Mouse (Mus musculus) MEL (cell line): ENCODE data around the gene Cog3. TPM values are rescaled to one million over a fixed set of nuclear protein-coding genes. Genes with fewer than 3 reads are reported as not detected.

ENCODE experiments used
- DNase-seq: peaks from one replicate; pipeline ENCODE4 v3.0.0; 2011; ENCODE audit warnings: low read depth, low spot score
- H3K27ac ChIP-seq: 2 replicates; pipeline ENCODE4 v1.5.1; 2012; ENCODE audit warnings: low read depth, mild to moderate bottlenecking, control low read depth, low read length, moderate library complexity; ENCODE audit not compliant: control insufficient read depth
- H3K27me3 ChIP-seq, 2 experiments: fragments of 150-350 bp in 1 of 2; sonication (generic) in 1 of 2; 2 replicates each; pipeline ENCODE4 v1.6.1; 2012; ENCODE audit warnings: low read length in 2 of 2, mild to moderate bottlenecking in 2 of 2, improper control_type of control experiment in 1 of 2, moderate library complexity in 1 of 2; ENCODE audit not compliant: insufficient read depth in 2 of 2, control insufficient read depth in 1 of 2
- H3K36me3 ChIP-seq, 2 experiments: 2 replicates each; pipeline ENCODE4 v1.6.1; 2012 to 2014; ENCODE audit warnings: low read length in 2 of 2, improper control_type of control experiment in 1 of 2, inconsistent platforms in 1 of 2, mild to moderate bottlenecking in 1 of 2; ENCODE audit not compliant: insufficient read depth in 2 of 2, control insufficient read depth in 1 of 2
- H3K4me1 ChIP-seq, 2 experiments: fragments of 150-350 bp in 1 of 2; sonication (generic) in 1 of 2; 2 replicates each; pipeline ENCODE4 v1.6.1; 2012; ENCODE audit warnings: low read length in 2 of 2, improper control_type of control experiment in 1 of 2, mild to moderate bottlenecking in 1 of 2; ENCODE audit not compliant: insufficient read depth in 2 of 2, control insufficient read depth in 1 of 2
- H3K4me3 ChIP-seq, 2 experiments: fragments of 150-350 bp in 1 of 2; sonication (generic) in 1 of 2; 2 replicates each; pipeline ENCODE4 v1.5.1; 2012; ENCODE audit warnings: low read depth in 2 of 2, low read length in 2 of 2, mild to moderate bottlenecking in 2 of 2, moderate library complexity in 2 of 2, control low read depth in 1 of 2, improper control_type of control experiment in 1 of 2; ENCODE audit not compliant: control insufficient read depth in 1 of 2, insufficient read depth in 1 of 2
- H3K79me2 ChIP-seq: 2 replicates; pipeline ENCODE4 v1.6.1; 2012; ENCODE audit warnings: mild to moderate bottlenecking, low read length, moderate library complexity; ENCODE audit not compliant: control insufficient read depth, poor library complexity, insufficient read depth
- H3K9ac ChIP-seq: 2 replicates; pipeline ENCODE4 v1.6.1; 2012; ENCODE audit warnings: low read depth, mild to moderate bottlenecking, control low read depth, low read length, moderate library complexity; ENCODE audit not compliant: control insufficient read depth, poor library complexity, severe bottlenecking
- H3K9me3 ChIP-seq: fragments of 150-350 bp; sonication (generic); replicated peaks from 2 replicates; pipeline ENCODE4 v1.6.1; 2012; ENCODE audit warnings: mild to moderate bottlenecking, low read length, improper control_type of control experiment, moderate library complexity; ENCODE audit not compliant: insufficient read depth
- CHD1 ChIP-seq: IDR thresholded peaks from 2 replicates; pipeline ENCODE4 v1.6.1; 2012; ENCODE audit warnings: low read depth, mild to moderate bottlenecking, inconsistent platforms, low read length, improper control_type of control experiment
- CHD2 ChIP-seq: IDR thresholded peaks from 2 replicates; pipeline ENCODE4 v1.6.1; 2011; ENCODE audit warnings: low read length, improper control_type of control experiment
- CTCF ChIP-seq, 3 experiments: IDR thresholded peaks in 2 of 3; conservative IDR thresholded peaks in 1 of 3; 2 replicates each; pipeline ENCODE4 v1.5.1; 2011 to 2012; ENCODE audit warnings: low read length in 3 of 3, low read depth in 2 of 3, mild to moderate bottlenecking in 2 of 3, improper control_type of control experiment in 1 of 3, inconsistent platforms in 1 of 3, mixed read lengths in 1 of 3, moderate library complexity in 1 of 3; ENCODE audit not compliant: control insufficient read depth in 1 of 3, insufficient read depth in 1 of 3, poor library complexity in 1 of 3, severe bottlenecking in 1 of 3
- E2F4 ChIP-seq: IDR thresholded peaks from 2 replicates; pipeline ENCODE4 v1.6.1; 2011; ENCODE audit warnings: low read depth, low read length, improper control_type of control experiment, borderline replicate concordance
- ELF1 ChIP-seq: IDR thresholded peaks from 2 replicates; pipeline ENCODE4 v1.6.1; 2014; ENCODE audit warnings: low read depth, mild to moderate bottlenecking, inconsistent platforms, low read length, improper control_type of control experiment, moderate library complexity
- GATA1 ChIP-seq: IDR thresholded peaks from 2 replicates; pipeline ENCODE4 v1.6.1; 2011; ENCODE audit warnings: low read depth, low read length, improper control_type of control experiment
- HCFC1 ChIP-seq: IDR thresholded peaks from 2 replicates; pipeline ENCODE4 v1.6.1; 2012; ENCODE audit warnings: low read depth, mild to moderate bottlenecking, inconsistent platforms, low read length, improper control_type of control experiment, moderate library complexity
- JUND ChIP-seq: IDR thresholded peaks from 2 replicates; pipeline ENCODE4 v1.6.1; 2011; ENCODE audit warnings: low read depth, mild to moderate bottlenecking, improper control_type of control experiment, low read length
- KAT2A ChIP-seq: conservative IDR thresholded peaks from 2 replicates; pipeline ENCODE4 v1.6.1; 2012; ENCODE audit warnings: low read depth, low read length, improper control_type of control experiment, inconsistent platforms
- MAFK ChIP-seq: IDR thresholded peaks from 2 replicates; pipeline ENCODE4 v1.6.1; 2011; ENCODE audit warnings: low read depth, mild to moderate bottlenecking, low read length, improper control_type of control experiment, borderline replicate concordance
- MAZ ChIP-seq: IDR thresholded peaks from 2 replicates; pipeline ENCODE4 v1.6.1; 2012; ENCODE audit warnings: low read depth, mild to moderate bottlenecking, inconsistent platforms, low read length, improper control_type of control experiment
- MEF2A ChIP-seq: IDR thresholded peaks from 2 replicates; pipeline ENCODE4 v1.6.1; 2014; ENCODE audit warnings: low read depth, mild to moderate bottlenecking, inconsistent platforms, low read length, improper control_type of control experiment; ENCODE audit not compliant: poor library complexity, insufficient replicate concordance, severe bottlenecking; ENCODE audit errors: extremely low read depth
- MXI1 ChIP-seq: IDR thresholded peaks from 2 replicates; pipeline ENCODE4 v1.6.1; 2011; ENCODE audit warnings: mild to moderate bottlenecking, low read depth, low read length, improper control_type of control experiment
- MYB ChIP-seq: IDR thresholded peaks from 2 replicates; pipeline ENCODE4 v1.6.1; 2011; ENCODE audit warnings: mild to moderate bottlenecking, low read depth, low read length, improper control_type of control experiment
- MYC ChIP-seq: IDR thresholded peaks from 2 replicates; pipeline ENCODE4 v1.6.1; 2011; ENCODE audit warnings: low read depth, mild to moderate bottlenecking, low read length, improper control_type of control experiment, moderate library complexity
- NELFE ChIP-seq: IDR thresholded peaks from 2 replicates; pipeline ENCODE4 v1.6.1; 2011; ENCODE audit warnings: low read depth, low read length, improper control_type of control experiment
- NRF1 ChIP-seq: IDR thresholded peaks from 2 replicates; pipeline ENCODE4 v1.6.1; 2014; ENCODE audit warnings: low read depth, mild to moderate bottlenecking, inconsistent platforms, low read length, improper control_type of control experiment, moderate library complexity; ENCODE audit not compliant: poor library complexity, insufficient read depth, severe bottlenecking
- POLR2A ChIP-seq, 2 experiments: IDR thresholded peaks; 2 replicates each; pipeline ENCODE4 v1.6.1; 2011 to 2012; ENCODE audit warnings: low read length in 2 of 2, mild to moderate bottlenecking in 2 of 2, control low read depth in 1 of 2, improper control_type of control experiment in 1 of 2, low read depth in 1 of 2, moderate library complexity in 1 of 2; ENCODE audit not compliant: control insufficient read depth in 1 of 2, insufficient read depth in 1 of 2, poor library complexity in 1 of 2
- POLR2AphosphoS2 ChIP-seq: IDR thresholded peaks from 2 replicates; pipeline ENCODE4 v1.6.1; 2011; ENCODE audit warnings: low read length, improper control_type of control experiment
- POLR2AphosphoS5 ChIP-seq: IDR thresholded peaks from 2 replicates; pipeline ENCODE4 v1.6.1; 2012; ENCODE audit warnings: low read depth, borderline replicate concordance, mild to moderate bottlenecking, inconsistent platforms, low read length, moderate library complexity, mixed read lengths
- RAD21 ChIP-seq: IDR thresholded peaks from 2 replicates; pipeline ENCODE4 v1.6.1; 2011; ENCODE audit warnings: mild to moderate bottlenecking, low read depth, low read length, improper control_type of control experiment
- RCOR1 ChIP-seq: IDR thresholded peaks from 2 replicates; pipeline ENCODE4 v1.6.1; 2012; ENCODE audit warnings: low read depth, mild to moderate bottlenecking, inconsistent platforms, low read length, improper control_type of control experiment
- SIN3A ChIP-seq: IDR thresholded peaks from 2 replicates; pipeline ENCODE4 v1.6.1; 2012; ENCODE audit warnings: low read length, improper control_type of control experiment, inconsistent platforms
- SMC3 ChIP-seq: IDR thresholded peaks from 2 replicates; pipeline ENCODE4 v1.6.1; 2011; ENCODE audit warnings: low read depth, low read length, improper control_type of control experiment
- TAL1 ChIP-seq: IDR thresholded peaks from 2 replicates; pipeline ENCODE4 v1.6.1; 2012; ENCODE audit warnings: mild to moderate bottlenecking, inconsistent platforms, low read length, moderate library complexity, mixed read lengths
- TBP ChIP-seq: IDR thresholded peaks from 2 replicates; pipeline ENCODE4 v1.8.0; 2011; ENCODE audit warnings: low read depth, low read length, improper control_type of control experiment
- TCF12 ChIP-seq: IDR thresholded peaks from 2 replicates; pipeline ENCODE4 v1.6.1; 2014; ENCODE audit warnings: low read depth, mild to moderate bottlenecking, inconsistent platforms, low read length, improper control_type of control experiment, moderate library complexity
- USF2 ChIP-seq, 2 experiments: IDR thresholded peaks; 2 replicates each; pipeline ENCODE4 v1.6.1; 2011 to 2012; ENCODE audit warnings: improper control_type of control experiment in 2 of 2, low read length in 2 of 2, borderline replicate concordance in 1 of 2, inconsistent platforms in 1 of 2, low read depth in 1 of 2, mild to moderate bottlenecking in 1 of 2; ENCODE audit not compliant: insufficient read depth in 1 of 2
- ZKSCAN1 ChIP-seq: IDR thresholded peaks from 2 replicates; pipeline ENCODE4 v1.6.1; 2012; ENCODE audit warnings: low read depth, mild to moderate bottlenecking, inconsistent platforms, low read length, improper control_type of control experiment, moderate library complexity
- ZMIZ1 ChIP-seq: IDR thresholded peaks from 2 replicates; pipeline ENCODE4 v1.6.1; 2012; ENCODE audit warnings: low read depth, mild to moderate bottlenecking, inconsistent platforms, low read length, improper control_type of control experiment, moderate library complexity
- ZNF384 ChIP-seq: IDR thresholded peaks from 2 replicates; pipeline ENCODE4 v1.6.1; 2012; ENCODE audit warnings: low read depth, mild to moderate bottlenecking, inconsistent platforms, low read length, improper control_type of control experiment
- polyA plus RNA-seq, 2 experiments: library from polyadenylated mRNA; stranded (reverse) in 1 of 2; unstranded in 1 of 2; fragments of >175 nt in 1 of 2; fragments of >200 nt in 1 of 2; gene quantifications; 2 replicates each; pipeline versions ENCODE4 v1.2.1 to v1.2.4; 2012; ENCODE audit warnings: low replicate concordance in 2 of 2, low read depth in 1 of 2; ENCODE audit not compliant: insufficient read length in 2 of 2, insufficient read depth in 1 of 2, missing spikeins in 1 of 2
- total RNA-seq: library from RNA; depleted of rRNA; stranded (reverse); fragments of 300-350 nt; gene quantifications from 2 replicates; pipeline ENCODE4 v1.2.3, GENCODE M21; 2012; rRNA removed

The Cog3 gene
- total RNA-seq (15.3 and 16.7 TPM in 2 replicates), polyA plus RNA-seq (10 to 100 TPM; 15.3 to 46.1 TPM)

GRCm38 (mm10) chr14:75753991-75754817 is at the start of gene Cog3:
Gene Cog3 (minus strand): TSS chr14:75754517.
- H3K9me3 ChIP-seq, result no peaks in the 10 kb centered on the region
- peak within 1 kb of the TSS; percentile 92 to 99 for H3K4me3 ChIP-seq
- peak within 1 kb of the TSS; percentile 93 for H3K9ac ChIP-seq
- peak within 1 kb of the TSS; percentile 75 for H3K27ac ChIP-seq
- DNase-seq, result peak; percentile 95
- peaks cover 42% of the 10 kb centered on the region for H3K79me2 ChIP-seq
- peaks cover 0 to 35% of the 10 kb centered on the region in 2 experiments; a peak in 2 of 4 replicates for H3K36me3 ChIP-seq
- peak; percentile 73; the same call in 1 of the 2 replicates for TF ChIP-seq TBP
- TF ChIP-seq CHD2, result peak; percentile 72
- TF ChIP-seq HCFC1, result peak; percentile 97
- TF ChIP-seq SIN3A, result peak; percentile 94
- no peak for TF ChIP-seq CHD1
- peak; percentile 22; the same call in 1 of the 2 replicates for TF ChIP-seq TCF12
- TF ChIP-seq MAZ, result no peak; the same call in 1 of the 2 replicates
- TF ChIP-seq TAL1, result no peak
- TF ChIP-seq ZNF384, result no peak
- 0 out of 2 replicates have a peak, but pooled peaks have one; percentile 17 for TF ChIP-seq GATA1
- 0 out of 2 replicates have a peak, but pooled peaks have one; percentile 9 for TF ChIP-seq RCOR1
- no peak for TF ChIP-seq USF2 (IDR thresholded peaks at IDR 0.05; ENCODE audit: borderline replicate concordance in 1 of 2, insufficient read depth in 1 of 2, low read depth in 1 of 2, low read length in 2 of 2)
- TF ChIP-seq NELFE, result peak; percentile 81
- TF ChIP-seq MYB, result no peak
- 0 out of 2 replicates have a peak, but pooled peaks have one; percentile 39 for TF ChIP-seq NRF1
- TF ChIP-seq ZMIZ1, result peak; percentile 70; the same call in 1 of the 2 replicates
- TF ChIP-seq ZKSCAN1, result no peak
- no peak for TF ChIP-seq MEF2A
- TF ChIP-seq KAT2A, result peak; percentile 89
- TF ChIP-seq MYC, result 0 out of 2 replicates have a peak, but pooled peaks have one; percentile 50
- peak; percentile 79 for TF ChIP-seq POLR2AphosphoS2
- TF ChIP-seq SMC3, result no peak
- peak; percentile 77 to 87 for TF ChIP-seq POLR2A (IDR thresholded peaks at IDR 0.05; ENCODE audit: control insufficient read depth in 1 of 2, insufficient read depth in 1 of 2, low read depth in 1 of 2, low read length in 2 of 2, poor library complexity in 1 of 2)
- TF ChIP-seq E2F4, result no peak
- TF ChIP-seq MXI1, result peak; percentile 64
- TF ChIP-seq ELF1, result peak; percentile 92
- TF ChIP-seq POLR2AphosphoS5, result no peak
- no peak for TF ChIP-seq JUND
- TF ChIP-seq RAD21, result no peak
- TF ChIP-seq CTCF (IDR thresholded peaks at IDR 0.05 in 2 of 3, conservative IDR thresholded peaks at IDR 0.05 in 1 of 3; ENCODE audit: control insufficient read depth in 1 of 3, insufficient read depth in 1 of 3, low read depth in 2 of 3, low read length in 3 of 3, poor library complexity in 1 of 3, severe bottlenecking in 1 of 3), result peak in 2 of 3 experiments; percentile 8 to 12; a peak in 1 of 6 replicates
- no peak for TF ChIP-seq MAFK
- H3K4me1 ChIP-seq, result peaks cover 14 to 31% of the 10 kb centered on the region in 2 experiments
- no peaks in the 10 kb centered on the region for H3K27me3 ChIP-seq
